Mouse (Mus musculus) thymus, adult 2 months (tissue): Measurements from ENCODE around the gene Gm42791.

Source experiments
- CTCF ChIP-seq: fragments of 200-500 bp; IDR thresholded peaks from 2 replicates; pipeline ENCODE4 v1.5.1; 2012; ENCODE audit warnings: mild to moderate bottlenecking, control low read depth, low read length, moderate library complexity, borderline replicate concordance; ENCODE audit not compliant: control insufficient read depth, poor library complexity, insufficient read depth; ENCODE audit errors: extremely low read depth
- POLR2A ChIP-seq: fragments of 200-500 bp; IDR thresholded peaks from 2 replicates; pipeline ENCODE4 v1.6.1; 2012; ENCODE audit warnings: mild to moderate bottlenecking, low read length, control low read depth, moderate library complexity; ENCODE audit not compliant: control insufficient read depth, poor library complexity, insufficient read depth; ENCODE audit errors: extremely low read depth

DNA sequence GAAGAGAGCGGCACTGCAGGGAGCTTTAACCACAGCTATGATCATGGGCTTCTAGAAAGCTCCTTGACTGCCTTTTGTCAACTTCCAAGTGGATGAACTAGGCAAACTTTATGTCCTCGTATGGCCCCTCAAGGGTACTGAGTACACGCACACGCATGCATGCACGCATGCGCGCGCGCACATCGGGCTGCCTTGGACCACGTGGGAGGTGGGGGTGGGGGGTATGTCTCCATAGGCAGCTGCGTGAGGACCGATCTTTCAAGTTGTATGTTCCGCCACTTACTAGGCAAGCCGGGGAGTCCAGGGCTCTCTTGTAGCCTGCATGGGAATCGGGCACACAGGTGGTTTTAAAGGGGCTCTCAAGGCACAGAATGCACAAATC is 25.7 kb upstream of the Gm42791 start:
- TF ChIP-seq CTCF (no peak), POLR2A (no peak)
